Comparison of ENCODE assay signal across 29 mouse cellular contexts in the genomic region with DNA sequence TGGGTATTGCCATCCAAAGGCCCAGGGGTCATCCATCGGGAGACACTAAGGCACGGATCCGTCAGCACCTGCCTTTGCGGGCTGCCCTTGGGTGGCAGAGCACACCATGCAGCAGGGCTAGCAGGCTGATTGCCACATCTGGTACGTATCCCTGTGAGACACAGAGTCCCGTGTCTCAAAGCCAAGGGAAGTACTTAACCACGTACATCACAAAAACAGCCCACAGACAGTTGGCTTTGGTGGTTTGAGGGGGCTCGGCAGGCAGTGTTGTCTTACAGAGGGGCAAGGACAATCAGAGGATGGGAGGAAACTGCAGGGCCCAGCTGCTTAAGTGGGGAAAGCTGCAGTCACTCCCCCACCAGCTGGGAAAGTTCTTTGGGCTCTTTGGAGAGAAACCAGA.
DNase-seq lines count a peak whose midpoint lies in the region; ATAC-seq and TF ChIP-seq lines count a peak whose summit lies in the region.
"Had no signal": no experiment of that assay in that cellular context is flagged by ENCODE, and none has a peak within 500 bp of the region (broad histone marks: within the 10 kb centered on the region; RNA-seq: fewer than 3 reads in every experiment).

No protein-coding gene starts in this region.

- H3K9me3 ChIP-seq in embryonic facial prominence, embryonic 15.5 days (replicated peaks), result no peaks in the 10 kb centered on the region
- H3K9me3 ChIP-seq in forebrain, embryonic 11.5 days (ENCODE audit: control insufficient read depth, low read length), result no peaks in the 10 kb centered on the region
- H3K9me3 ChIP-seq: forebrain, embryonic 12.5 days; liver, embryonic 12.5 days; midbrain, embryonic 10.5 days; midbrain, embryonic 15.5 days had no signal

- H3K4me1 ChIP-seq in embryonic facial prominence, embryonic 15.5 days, result peaks cover 12% of the 10 kb centered on the region
- peaks cover 46% of the 10 kb centered on the region for H3K4me1 ChIP-seq in thymus, adult 2 months (replicated peaks; ENCODE audit: control insufficient read depth, insufficient read depth, low read length)
- no peaks in the 10 kb centered on the region for H3K4me1 ChIP-seq in forebrain, embryonic 11.5 days (replicated peaks; ENCODE audit: control insufficient read depth, insufficient read depth, low read length)
- H3K4me1 ChIP-seq: forebrain, embryonic 12.5 days; liver, embryonic 12.5 days; midbrain, embryonic 15.5 days had no signal

- H3K4me2 ChIP-seq in embryonic facial prominence, embryonic 15.5 days (replicated peaks), result no peak overlapping the region
- H3K4me2 ChIP-seq in forebrain, embryonic 11.5 days (ENCODE audit: low read depth, low read length, severe bottlenecking), result no peak overlapping the region
- H3K4me2 ChIP-seq: forebrain, embryonic 12.5 days; hindbrain, embryonic 14.5 days; liver, embryonic 12.5 days; midbrain, embryonic 15.5 days had no signal

- no peak overlapping the region for H3K4me3 ChIP-seq in embryonic facial prominence, embryonic 15.5 days (replicated peaks)
- H3K4me3 ChIP-seq in thymus, adult 2 months (ENCODE audit: control insufficient read depth, insufficient read depth, low read length), result peak overlapping the region; percentile 18
- no peak overlapping the region for H3K4me3 ChIP-seq in forebrain, embryonic 11.5 days (ENCODE audit: low read depth, low read length)
- H3K4me3 ChIP-seq: erythroblast, embryonic 14.5 days; forebrain, embryonic 12.5 days; left cerebral cortex, adult 2 months; liver, embryonic 12.5 days; midbrain, embryonic 10.5 days; midbrain, embryonic 15.5 days had no signal

- DNase-seq in lung, postnatal 10 days, result peak; percentile 13
- no peak for DNase-seq in lung, postnatal 4 days
- DNase-seq in thymus, adult 2 months, result peak; percentile 70
- peak; percentile 70 to 82 for DNase-seq in thymus, postnatal 36 days
- no peak for DNase-seq in ovary, postnatal 36 days (ENCODE audit: low spot score)
- DNase-seq in forebrain, embryonic 11.5 days (ENCODE audit: low spot score), result no peak
- DNase-seq: adrenal gland, adult 8-10 months; B cell, adult 2 months; cerebellum, adult 2 months; cerebellum, postnatal 14 days; gastrocnemius, postnatal 10 days; heart, postnatal 4 days; kidney, adult 11 months; kidney, postnatal 14 days; liver, postnatal 0 days; right cerebral cortex, adult 18-20 months; spleen, adult 18-20 months had no signal

- 43% methylated on average over 8 of the region's 8 CpGs for WGBS in embryonic facial prominence, embryonic 15.5 days
- WGBS in thymus, adult 2 months, result 8% methylated on average over 8 of the region's 8 CpGs
- WGBS in forebrain, embryonic 11.5 days, result 88% methylated on average over 8 of the region's 8 CpGs

- peak; percentile 41 for ATAC-seq in embryonic facial prominence, embryonic 15.5 days (ENCODE audit: insufficient number of reproducible peaks, low FRiP score, low TSS enrichment, low read depth)
- ATAC-seq in granulocyte monocyte progenitor cell, adult 5-6 weeks (replicated peaks; ENCODE audit: poor library complexity, severe bottlenecking), result no peak
- no peak for ATAC-seq in forebrain, embryonic 11.5 days (replicated peaks; ENCODE audit: low FRiP score)
- ATAC-seq: activated CD4-positive, CD25-positive, alpha-beta regulatory T cell, adult 4 months; inflammation-experienced regulatory T-cells, adult 6 months; liver, embryonic 12.5 days; liver, postnatal 0 days; lung, postnatal 0 days; midbrain, embryonic 15.5 days had no signal

- TF ChIP-seq POLR2A in thymus, adult 2 months (IDR thresholded peaks at IDR 0.05; ENCODE audit: control insufficient read depth, extremely low read depth, insufficient read depth, low read length, poor library complexity), result no peak

- H3K27me3 ChIP-seq in embryonic facial prominence, embryonic 15.5 days, result no peaks in the 10 kb centered on the region
- no peaks in the 10 kb centered on the region for H3K27me3 ChIP-seq in thymus, adult 2 months (ENCODE audit: control insufficient read depth, insufficient read depth, low read length)
- no peaks in the 10 kb centered on the region for H3K27me3 ChIP-seq in forebrain, embryonic 11.5 days (ENCODE audit: control insufficient read depth, insufficient read depth, low read length)
- H3K27me3 ChIP-seq: forebrain, embryonic 12.5 days; liver, embryonic 12.5 days; midbrain, embryonic 15.5 days had no signal

- TF ChIP-seq CTCF in thymus, adult 2 months (IDR thresholded peaks at IDR 0.05; ENCODE audit: borderline replicate concordance, control insufficient read depth, extremely low read depth, insufficient read depth, low read length, poor library complexity), result no peak

- H3K27ac ChIP-seq in embryonic facial prominence, embryonic 15.5 days (replicated peaks), result peak overlapping the region; percentile 61
- H3K27ac ChIP-seq in thymus, adult 2 months (ENCODE audit: control insufficient read depth, insufficient read depth, low read length), result peak overlapping the region; percentile 82
- H3K27ac ChIP-seq in forebrain, embryonic 11.5 days (ENCODE audit: low read depth, low read length), result no peak overlapping the region
- H3K27ac ChIP-seq: forebrain, embryonic 12.5 days; hindbrain, embryonic 14.5 days; left cerebral cortex, adult 2 months; liver, embryonic 12.5 days; midbrain, embryonic 10.5 days; midbrain, embryonic 15.5 days had no signal

- H3K9ac ChIP-seq in embryonic facial prominence, embryonic 15.5 days, result no peak overlapping the region
- no peak overlapping the region for H3K9ac ChIP-seq in forebrain, embryonic 11.5 days (ENCODE audit: low read length)
- H3K9ac ChIP-seq: forebrain, embryonic 12.5 days; hindbrain, embryonic 14.5 days; liver, embryonic 12.5 days; liver, postnatal 0 days; midbrain, embryonic 15.5 days had no signal

- H3K36me3 ChIP-seq in embryonic facial prominence, embryonic 15.5 days, result no peaks in the 10 kb centered on the region
- H3K36me3 ChIP-seq in thymus, adult 2 months (ENCODE audit: control insufficient read depth, insufficient read depth, low read length), result no peaks in the 10 kb centered on the region
- no peaks in the 10 kb centered on the region for H3K36me3 ChIP-seq in forebrain, embryonic 11.5 days (ENCODE audit: control insufficient read depth, insufficient read depth, low read length)
- H3K36me3 ChIP-seq: forebrain, embryonic 12.5 days; liver, embryonic 12.5 days; midbrain, embryonic 10.5 days; midbrain, embryonic 15.5 days had no signal

Comparison
In these comparisons a context has a peak if more than half of its experiments do, and no peak if none do; other contexts are left out.
1. DNase-seq: peak in lung, postnatal 10 days (single experiment), thymus, adult 2 months (single experiment) and thymus, postnatal 36 days (2 of 2); none in lung, postnatal 4 days (0 of 2), ovary, postnatal 36 days (single experiment) and forebrain, embryonic 11.5 days (single experiment).